Mouse (Mus musculus) frontal cortex, postnatal 10 days (tissue): ENCODE results near the gene Mepce.

Experiments
- DNase-seq, 2 experiments: peaks; one replicate each; pipeline ENCODE4 v3.0.0; 2022; ENCODE audit warnings: low spot score in 2 of 2, mixed read lengths in 1 of 2

Gene Mepce

GRCm38 (mm10) chr5:137741023-137741931 is 46.2 kb downstream of the Mepce start, which contains the start of gene Nyap1:
Nyap1 (minus strand) TSS chr5:137741607.
- DNase-seq: peak; percentile 74 to 84

DNA sequence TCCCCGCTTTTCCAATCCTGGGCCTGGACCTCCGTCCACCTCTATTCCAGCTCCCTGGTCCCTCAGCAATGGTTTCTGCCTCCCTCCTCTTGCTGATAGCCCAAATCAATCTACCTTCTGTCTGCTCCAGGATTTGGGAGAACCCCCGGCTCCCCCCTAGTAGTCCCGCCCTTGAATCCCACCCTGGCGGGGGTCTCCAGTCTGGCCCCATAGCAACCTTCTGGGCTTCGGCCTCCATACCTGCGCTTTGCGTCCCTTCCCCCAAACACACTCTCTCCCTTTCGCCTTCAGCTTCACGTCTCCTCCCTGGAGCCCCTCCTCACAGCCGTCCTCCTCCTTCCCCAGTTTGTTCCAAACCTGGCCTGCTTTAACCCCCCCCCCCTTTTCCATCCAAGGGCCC is 46.9 kb downstream of the Mepce start:
- DNase-seq: no peak

GRCm38 (mm10) chr5:137739471-137739870 is 48.0 kb downstream of the Mepce start:
- DNase-seq: peak in 1 of 2 experiments; percentile 15

GRCm38 (mm10) chr5:137738516-137738915 is 48.9 kb downstream of the Mepce start:
- peak in 1 of 2 experiments; percentile 20 for DNase-seq

- no peak for DNase-seq
Observed at GRCm38 (mm10) chr5:137737400-137737940, 50.0 kb downstream of the Mepce start.

GRCm38 (mm10) chr5:137734289-137735061 is 53.0 kb downstream of the Mepce start:
- peak; percentile 87 to 95 for DNase-seq

- peak in 1 of 2 experiments; percentile 43 for DNase-seq
Observed at GRCm38 (mm10) chr5:137733638-137734288, 53.7 kb downstream of the Mepce start.
